Mouse (Mus musculus): ENCODE data around the gene Sycn. TPM values are rescaled to one million over a fixed set of nuclear protein-coding genes. Genes with fewer than 3 reads are reported as not detected.
A peak's percentile ranks its signal among the peaks of the same experiment; 100 is the strongest.

The Sycn gene
- polyA plus RNA-seq, 1 experiment: not detected

- Histone ChIP-seq H3K27me3 (ENCODE audit: control insufficient read depth, insufficient read depth, low read length, poor library complexity, severe bottlenecking) (no peaks in the 10 kb centered on the region), H3K9ac (ENCODE audit: low read depth, poor library complexity, severe bottlenecking) (no peak overlapping the region), H3K27ac (ENCODE audit: insufficient read depth, low read length) (peak overlapping the region; percentile 82), H3K4me3 (ENCODE audit: low read depth, low read length) (no peak overlapping the region), H3K4me1 (ENCODE audit: control insufficient read depth, insufficient read depth, low read length) (peaks cover 6% of the 10 kb centered on the region), H3K9me3 (replicated peaks; ENCODE audit: control insufficient read depth, insufficient read depth, low read length, poor library complexity, severe bottlenecking) (no peaks in the 10 kb centered on the region), H3K36me3 (ENCODE audit: control insufficient read depth, insufficient read depth, low read length, poor library complexity, severe bottlenecking) (peaks cover 3% of the 10 kb centered on the region; the same call in 1 of the 2 replicates)
- TF ChIP-seq POLR2A (IDR thresholded peaks at IDR 0.05; ENCODE audit: insufficient read depth, low read length) (no peak), EP300 (IDR thresholded peaks at IDR 0.05; ENCODE audit: insufficient read depth, low read depth, low read length) (no peak), CTCF (IDR thresholded peaks at IDR 0.05; ENCODE audit: low read depth, low read length) (no peak)
These were observed 15.4 kb downstream of the Sycn start for GRCm38 (mm10) chr7:28555939-28556535.

- H3K4me1 ChIP-seq (ENCODE audit: control insufficient read depth, insufficient read depth, low read length): peaks cover 6% of the 10 kb centered on the region
- no peaks in the 10 kb centered on the region for H3K27me3 ChIP-seq (ENCODE audit: control insufficient read depth, insufficient read depth, low read length, poor library complexity, severe bottlenecking)
- H3K27ac ChIP-seq (ENCODE audit: insufficient read depth, low read length): no peak overlapping the region
- no peak overlapping the region for H3K9ac ChIP-seq (ENCODE audit: low read depth, poor library complexity, severe bottlenecking)
- no peaks in the 10 kb centered on the region for H3K9me3 ChIP-seq (replicated peaks; ENCODE audit: control insufficient read depth, insufficient read depth, low read length, poor library complexity, severe bottlenecking)
- TF ChIP-seq CTCF (IDR thresholded peaks at IDR 0.05; ENCODE audit: low read depth, low read length): no peak
- peaks cover 3% of the 10 kb centered on the region; the same call in 1 of the 2 replicates for H3K36me3 ChIP-seq (ENCODE audit: control insufficient read depth, insufficient read depth, low read length, poor library complexity, severe bottlenecking)
- H3K4me3 ChIP-seq (ENCODE audit: low read depth, low read length): no peak overlapping the region
These were observed 16.4 kb downstream of the Sycn start for GRCm38 (mm10) chr7:28557069-28557468.

- Histone ChIP-seq H3K36me3 (ENCODE audit: control insufficient read depth, insufficient read depth, low read length, poor library complexity, severe bottlenecking) (peaks cover 3% of the 10 kb centered on the region; the same call in 1 of the 2 replicates), H3K27ac (ENCODE audit: insufficient read depth, low read length) (no peak overlapping the region), H3K27me3 (ENCODE audit: control insufficient read depth, insufficient read depth, low read length, poor library complexity, severe bottlenecking) (no peaks in the 10 kb centered on the region), H3K4me1 (ENCODE audit: control insufficient read depth, insufficient read depth, low read length) (peaks cover 6% of the 10 kb centered on the region), H3K9me3 (replicated peaks; ENCODE audit: control insufficient read depth, insufficient read depth, low read length, poor library complexity, severe bottlenecking) (no peaks in the 10 kb centered on the region), H3K4me3 (ENCODE audit: low read depth, low read length) (no peak overlapping the region), H3K9ac (ENCODE audit: low read depth, poor library complexity, severe bottlenecking) (no peak overlapping the region)
- no peak for TF ChIP-seq POLR2A (IDR thresholded peaks at IDR 0.05; ENCODE audit: insufficient read depth, low read length)
- no peak for TF ChIP-seq CTCF (IDR thresholded peaks at IDR 0.05; ENCODE audit: low read depth, low read length)
- no peak for TF ChIP-seq EP300 (IDR thresholded peaks at IDR 0.05; ENCODE audit: insufficient read depth, low read depth, low read length)
These were observed 17.0 kb downstream of the Sycn start for GRCm38 (mm10) chr7:28557708-28558107.

GRCm38 (mm10) chr7:28558486-28558885 lies 17.8 kb downstream of the Sycn start:
- no peak overlapping the region; the same call in 1 of the 2 replicates for H3K27ac ChIP-seq (ENCODE audit: insufficient read depth, low read length)
- H3K9ac ChIP-seq (ENCODE audit: low read depth, poor library complexity, severe bottlenecking): no peak overlapping the region
- no peaks in the 10 kb centered on the region for H3K27me3 ChIP-seq (ENCODE audit: control insufficient read depth, insufficient read depth, low read length, poor library complexity, severe bottlenecking)
- H3K9me3 ChIP-seq (replicated peaks; ENCODE audit: control insufficient read depth, insufficient read depth, low read length, poor library complexity, severe bottlenecking): no peaks in the 10 kb centered on the region
- TF ChIP-seq EP300 (IDR thresholded peaks at IDR 0.05; ENCODE audit: insufficient read depth, low read depth, low read length) (no peak), POLR2A (IDR thresholded peaks at IDR 0.05; ENCODE audit: insufficient read depth, low read length) (no peak), CTCF (IDR thresholded peaks at IDR 0.05; ENCODE audit: low read depth, low read length) (no peak)
- H3K4me3 ChIP-seq (ENCODE audit: low read depth, low read length): no peak overlapping the region
- peaks cover 3% of the 10 kb centered on the region; the same call in 1 of the 2 replicates for H3K36me3 ChIP-seq (ENCODE audit: control insufficient read depth, insufficient read depth, low read length, poor library complexity, severe bottlenecking)
- H3K4me1 ChIP-seq (ENCODE audit: control insufficient read depth, insufficient read depth, low read length): peaks cover 6% of the 10 kb centered on the region

GRCm38 (mm10) chr7:28560856-28561255 lies 20.2 kb downstream of the Sycn start:
- Histone ChIP-seq H3K36me3 (ENCODE audit: control insufficient read depth, insufficient read depth, low read length, poor library complexity, severe bottlenecking) (peaks cover 17% of the 10 kb centered on the region), H3K27me3 (ENCODE audit: control insufficient read depth, insufficient read depth, low read length, poor library complexity, severe bottlenecking) (no peaks in the 10 kb centered on the region), H3K4me1 (ENCODE audit: control insufficient read depth, insufficient read depth, low read length) (peaks cover 4% of the 10 kb centered on the region), H3K4me3 (ENCODE audit: low read depth, low read length) (no peak overlapping the region), H3K9ac (ENCODE audit: low read depth, poor library complexity, severe bottlenecking) (no peak overlapping the region), H3K27ac (ENCODE audit: insufficient read depth, low read length) (no peak overlapping the region), H3K9me3 (replicated peaks; ENCODE audit: control insufficient read depth, insufficient read depth, low read length, poor library complexity, severe bottlenecking) (no peaks in the 10 kb centered on the region)
- no peak for TF ChIP-seq EP300 (IDR thresholded peaks at IDR 0.05; ENCODE audit: insufficient read depth, low read depth, low read length)
- TF ChIP-seq CTCF (IDR thresholded peaks at IDR 0.05; ENCODE audit: low read depth, low read length): no peak
- no peak for TF ChIP-seq POLR2A (IDR thresholded peaks at IDR 0.05; ENCODE audit: insufficient read depth, low read length)

GRCm38 (mm10) chr7:28561967-28562366 lies 21.3 kb downstream of the Sycn start:
- TF ChIP-seq EP300 (IDR thresholded peaks at IDR 0.05; ENCODE audit: insufficient read depth, low read depth, low read length): no peak
- no peak for TF ChIP-seq CTCF (IDR thresholded peaks at IDR 0.05; ENCODE audit: low read depth, low read length)
- TF ChIP-seq POLR2A (IDR thresholded peaks at IDR 0.05; ENCODE audit: insufficient read depth, low read length): no peak
- Histone ChIP-seq H3K27me3 (ENCODE audit: control insufficient read depth, insufficient read depth, low read length, poor library complexity, severe bottlenecking) (no peaks in the 10 kb centered on the region), H3K9ac (ENCODE audit: low read depth, poor library complexity, severe bottlenecking) (no peak overlapping the region), H3K27ac (ENCODE audit: insufficient read depth, low read length) (no peak overlapping the region), H3K4me1 (ENCODE audit: control insufficient read depth, insufficient read depth, low read length) (peaks cover 4% of the 10 kb centered on the region), H3K4me3 (ENCODE audit: low read depth, low read length) (no peak overlapping the region), H3K36me3 (ENCODE audit: control insufficient read depth, insufficient read depth, low read length, poor library complexity, severe bottlenecking) (peaks cover 27% of the 10 kb centered on the region), H3K9me3 (replicated peaks; ENCODE audit: control insufficient read depth, insufficient read depth, low read length, poor library complexity, severe bottlenecking) (no peaks in the 10 kb centered on the region)

All from ES-Bruce4 (cell line).